Mouse (Mus musculus) small intestine, adult 2 months (tissue): ENCODE data around the gene Commd1.

ENCODE experiments used
- CTCF ChIP-seq: fragments of 200-500 bp; IDR thresholded peaks from 2 replicates; pipeline ENCODE4 v1.5.1; 2012; ENCODE audit warnings: low read depth, mild to moderate bottlenecking, control low read depth, inconsistent platforms, low read length, moderate library complexity, mixed read lengths; ENCODE audit not compliant: insufficient replicate concordance, insufficient read length; ENCODE audit errors: extremely low read depth
- POLR2A ChIP-seq: fragments of 200-500 bp; IDR thresholded peaks from 2 replicates; pipeline ENCODE4 v1.6.1; 2012; ENCODE audit warnings: low read depth, mild to moderate bottlenecking, control low read depth, inconsistent platforms, low read length, moderate library complexity

DNA sequence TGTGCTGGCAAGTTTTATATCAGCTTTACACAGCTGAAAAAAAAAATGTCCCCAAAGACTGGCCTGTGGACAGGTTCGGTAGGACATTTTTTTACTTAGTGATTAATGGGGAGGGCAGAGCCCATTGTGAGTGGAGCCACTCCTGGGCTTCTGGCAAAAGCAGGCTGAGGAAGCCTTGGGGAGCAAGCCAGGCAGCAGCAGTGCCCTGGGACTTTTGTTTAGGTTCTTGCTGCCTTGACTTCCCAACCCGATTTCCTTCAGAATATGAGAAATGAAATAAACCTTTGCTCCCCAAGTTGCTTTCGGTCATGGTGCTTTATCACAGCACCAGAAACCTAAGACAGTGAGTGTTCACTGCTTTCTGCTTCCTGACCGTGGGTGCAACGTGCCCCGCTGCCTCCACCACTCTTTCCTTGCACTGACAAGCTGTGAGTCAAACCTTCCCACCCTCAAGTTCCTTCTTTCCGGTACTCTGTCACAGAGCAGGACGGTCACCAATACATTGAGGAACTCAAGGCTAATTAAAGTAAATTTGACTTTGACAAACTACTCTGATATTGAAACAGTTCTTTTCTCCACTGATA is 53.5 kb downstream of the Commd1 start:
- TF ChIP-seq CTCF: no peak
- no peak for TF ChIP-seq POLR2A
